Comparison of ENCODE assay signal across 7 mouse cellular contexts in the genomic region with DNA sequence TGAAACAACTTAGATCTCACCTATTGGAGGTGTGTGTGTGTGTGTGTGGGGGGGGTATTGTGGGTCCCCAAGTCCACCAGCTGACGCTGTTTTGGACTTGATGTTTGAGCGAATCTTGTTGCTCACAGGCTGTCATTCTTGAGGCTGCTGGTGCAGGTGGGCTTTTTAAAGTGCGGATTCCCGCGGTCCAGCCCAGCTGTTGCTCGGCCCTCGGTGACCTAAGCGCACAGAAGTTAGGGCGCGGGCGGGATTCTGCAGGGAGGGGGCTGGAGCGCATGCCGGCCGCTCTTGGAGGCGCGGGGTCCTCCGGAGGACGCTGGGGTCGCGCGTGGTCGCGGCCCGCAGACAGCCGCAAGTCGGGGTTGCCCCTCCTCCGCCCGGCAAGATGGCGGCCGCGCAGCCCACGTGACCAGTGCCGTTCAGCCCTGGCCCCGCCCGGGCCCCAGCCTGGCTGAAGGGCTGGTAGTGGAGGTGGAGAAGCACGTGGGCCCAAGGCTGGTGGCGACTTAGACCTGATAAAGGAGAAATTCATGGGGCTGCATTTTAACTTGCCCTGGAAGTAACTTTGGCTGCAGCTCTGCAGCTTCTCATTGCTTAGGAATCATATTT. TPM values are rescaled to one million over a fixed set of nuclear protein-coding genes. Genes with fewer than 3 reads are reported as not detected.
DNase-seq lines count a peak whose midpoint lies in the region; ATAC-seq and TF ChIP-seq lines count a peak whose summit lies in the region.

No protein-coding gene starts in this region.

- TF ChIP-seq CTCF in kidney, adult 2 months (conservative IDR thresholded peaks at IDR 0.05; ENCODE audit: insufficient read depth, insufficient read length, low read depth, low read length): no peak

- peak; percentile 94 for DNase-seq in adrenal gland, postnatal 14 days
- peak; percentile 91 for DNase-seq in embryonic facial prominence, embryonic 11.5 days (ENCODE audit: low spot score)
- peak; percentile 91 for DNase-seq in heart, adult 18-20 months
- peak; percentile 92 for DNase-seq in kidney, adult 2 months
- peak; percentile 93 for DNase-seq in midbrain, embryonic 14.5 days
- peak; percentile 80 for DNase-seq in spleen, adult 12 weeks (ENCODE audit: low spot score)

- WGBS in embryonic facial prominence, embryonic 11.5 days: under 1% methylated on average over 37 of the region's 37 CpGs
- WGBS in kidney, adult 2 months: under 1% methylated on average over 37 of the region's 37 CpGs
- 0% methylated on average over 36 of the region's 37 CpGs for WGBS in limb, embryonic 12.5 days
- under 1% methylated on average over 37 of the region's 37 CpGs for WGBS in midbrain, embryonic 14.5 days

- peak overlapping the region; percentile 69 for H3K4me3 ChIP-seq in embryonic facial prominence, embryonic 11.5 days (ENCODE audit: low read depth, low read length)
- H3K4me3 ChIP-seq in kidney, adult 2 months (ENCODE audit: insufficient read depth, low read depth, low read length): peak overlapping the region; percentile 80
- peak overlapping the region; percentile 67 for H3K4me3 ChIP-seq in limb, embryonic 12.5 days (replicated peaks)
- H3K4me3 ChIP-seq in midbrain, embryonic 14.5 days (replicated peaks; ENCODE audit: low read depth, low read length): peak overlapping the region; percentile 80

- peak overlapping the region; percentile 57 for H3K4me2 ChIP-seq in embryonic facial prominence, embryonic 11.5 days (ENCODE audit: low read depth, low read length)
- peak overlapping the region; percentile 99 for H3K4me2 ChIP-seq in limb, embryonic 12.5 days
- H3K4me2 ChIP-seq in midbrain, embryonic 14.5 days (ENCODE audit: low read length): peak overlapping the region; percentile 99

- H3K4me1 ChIP-seq in embryonic facial prominence, embryonic 11.5 days (ENCODE audit: control insufficient read depth, insufficient read depth, low read length): peaks cover 5% of the 10 kb centered on the region; the same call in 1 of the 2 replicates
- peaks cover 13% of the 10 kb centered on the region; the same call in 1 of the 2 replicates for H3K4me1 ChIP-seq in kidney, adult 2 months (ENCODE audit: control insufficient read depth, insufficient read depth, low read length)
- H3K4me1 ChIP-seq in limb, embryonic 12.5 days (replicated peaks): peaks cover 38% of the 10 kb centered on the region
- H3K4me1 ChIP-seq in midbrain, embryonic 14.5 days (ENCODE audit: control insufficient read depth, insufficient read depth, low read length): peaks cover 24% of the 10 kb centered on the region

- H3K9ac ChIP-seq in embryonic facial prominence, embryonic 11.5 days (replicated peaks; ENCODE audit: low read length): peak overlapping the region; percentile 79
- peak overlapping the region; percentile 70; the same call in 1 of the 2 replicates for H3K9ac ChIP-seq in limb, embryonic 12.5 days (replicated peaks)
- H3K9ac ChIP-seq in midbrain, embryonic 14.5 days (replicated peaks; ENCODE audit: low read length): peak overlapping the region; percentile 53

- no peaks in the 10 kb centered on the region for H3K9me3 ChIP-seq in embryonic facial prominence, embryonic 11.5 days (replicated peaks; ENCODE audit: control insufficient read depth, low read length)
- H3K9me3 ChIP-seq in limb, embryonic 12.5 days: no peaks in the 10 kb centered on the region
- no peaks in the 10 kb centered on the region for H3K9me3 ChIP-seq in midbrain, embryonic 14.5 days (ENCODE audit: control insufficient read depth, low read length)

- peak; percentile 70 for ATAC-seq in embryonic facial prominence, embryonic 11.5 days (replicated peaks; ENCODE audit: insufficient number of reproducible peaks, low FRiP score, low TSS enrichment, low read depth)
- ATAC-seq in limb, embryonic 12.5 days (ENCODE audit: insufficient number of reproducible peaks, insufficient read depth, low FRiP score, low TSS enrichment, low read depth): peak; percentile 48
- peak; percentile 76 for ATAC-seq in midbrain, embryonic 14.5 days (ENCODE audit: low FRiP score, low TSS enrichment)

- TF ChIP-seq POLR2A in kidney, adult 2 months (IDR thresholded peaks at IDR 0.05; ENCODE audit: low read depth, low read length): peak; percentile 22

- no peaks in the 10 kb centered on the region for H3K27me3 ChIP-seq in embryonic facial prominence, embryonic 11.5 days (ENCODE audit: control insufficient read depth, insufficient read depth, low read length)
- H3K27me3 ChIP-seq in kidney, adult 2 months (replicated peaks; ENCODE audit: control insufficient read depth, insufficient read depth, low read length): no peaks in the 10 kb centered on the region
- no peaks in the 10 kb centered on the region; the same call in 1 of the 2 replicates for H3K27me3 ChIP-seq in limb, embryonic 12.5 days
- H3K27me3 ChIP-seq in midbrain, embryonic 14.5 days (ENCODE audit: control insufficient read depth, insufficient read depth, low read length): no peaks in the 10 kb centered on the region

- H3K36me3 ChIP-seq in embryonic facial prominence, embryonic 11.5 days (replicated peaks; ENCODE audit: control insufficient read depth, insufficient read depth, low read depth, low read length): no peaks in the 10 kb centered on the region
- H3K36me3 ChIP-seq in kidney, adult 2 months (ENCODE audit: control insufficient read depth, insufficient read depth, low read length): no peaks in the 10 kb centered on the region
- no peaks in the 10 kb centered on the region for H3K36me3 ChIP-seq in limb, embryonic 12.5 days
- no peaks in the 10 kb centered on the region for H3K36me3 ChIP-seq in midbrain, embryonic 14.5 days (ENCODE audit: control insufficient read depth, insufficient read depth, low read length)

- H3K27ac ChIP-seq in embryonic facial prominence, embryonic 11.5 days (replicated peaks; ENCODE audit: low read depth, low read length): no peak overlapping the region
- H3K27ac ChIP-seq in kidney, adult 2 months (ENCODE audit: insufficient read depth, low read depth, low read length): peak overlapping the region; percentile 77
- H3K27ac ChIP-seq in limb, embryonic 12.5 days: peak overlapping the region; percentile 56; the same call in 1 of the 2 replicates
- peak overlapping the region; percentile 55 for H3K27ac ChIP-seq in midbrain, embryonic 14.5 days (replicated peaks; ENCODE audit: low read depth, low read length)

RNA-seq across cellular contexts. Expression of a gene that starts 3.5 kb away (rescaled TPM):
- total RNA-seq in adrenal gland, postnatal 14 days (2021): 17.5 and 19.0 TPM in 2 replicates
- 1.9 and 2.8 TPM in 2 replicates for polyA plus RNA-seq in embryonic facial prominence, embryonic 11.5 days (2014; fragmentation: Nextera tagmentation; extraction: Ambion mirVana)
- 1 to 10 TPM; 7.0 to 7.9 TPM for total RNA-seq in heart, adult 18-20 months (2021)
- polyA plus RNA-seq in kidney, adult 2 months (2012; rRNA removed): 13.5 and 15.1 TPM in 2 replicates
- polyA plus RNA-seq in limb, embryonic 12.5 days (2016; fragmentation: Nextera tagmentation; extraction: Ambion mirVana): 1.7 and 1.8 TPM in 2 replicates
- 2.6 and 2.8 TPM in 2 replicates for polyA plus RNA-seq in midbrain, embryonic 14.5 days (2014; fragmentation: Nextera tagmentation; extraction: Ambion mirVana)
